Mouse (Mus musculus) myocyte (in vitro differentiated cells): Measurements from ENCODE around the gene Coa4.

ENCODE experiments used
- MAX ChIP-seq: IDR thresholded peaks from one replicate; pipeline ENCODE4 v1.6.1; 2011; ENCODE audit warnings: low read depth, mild to moderate bottlenecking, control low read depth
- MYOD1 ChIP-seq, 3 experiments: IDR thresholded peaks; one replicate each; pipeline ENCODE4 v1.6.1; 2011; ENCODE audit warnings: control low read depth in 2 of 3, low read depth in 2 of 3, mild to moderate bottlenecking in 2 of 3, moderate library complexity in 1 of 3; ENCODE audit not compliant: insufficient read length in 2 of 3, control insufficient read depth in 1 of 3
- POLR2A ChIP-seq: IDR thresholded peaks from one replicate; pipeline ENCODE4 v1.6.1; 2011; ENCODE audit warnings: low read depth, mild to moderate bottlenecking, control low read depth, moderate library complexity; ENCODE audit not compliant: insufficient read length
- TCF12 ChIP-seq: IDR thresholded peaks from one replicate; pipeline ENCODE4 v1.6.1; 2011; ENCODE audit warnings: mild to moderate bottlenecking, control low read depth; ENCODE audit not compliant: poor library complexity, insufficient read depth, severe bottlenecking
- USF1 ChIP-seq: IDR thresholded peaks from one replicate; pipeline ENCODE4 v1.6.1; 2011; ENCODE audit warnings: low read depth, mild to moderate bottlenecking, control low read depth, moderate library complexity

- TF ChIP-seq POLR2A (no peak), MAX (no peak), MYOD1 (IDR thresholded peaks at IDR 0.05; ENCODE audit: control insufficient read depth in 1 of 3, insufficient read length in 2 of 3, low read depth in 2 of 3) (no peak), TCF12 (no peak), USF1 (no peak)
Observed at GRCm38 (mm10) chr7:100496791-100497190, 40.1 kb upstream of the Coa4 start.
